Mouse (Mus musculus) spleen, adult 2 months (tissue): Measurements from ENCODE around the gene Timm8b. TPM values are rescaled to one million over a fixed set of nuclear protein-coding genes. Genes with fewer than 3 reads are reported as not detected.
A peak's percentile ranks its signal among the peaks of the same experiment; 100 is the strongest.

ENCODE experiments used
- DNase-seq, 2 experiments: peaks; one replicate each; pipeline versions ENCODE4 v3.0.0 to v3.0.0-alpha.2; 2012 to 2021; ENCODE audit warnings: low spot score in 2 of 2, low read depth in 1 of 2
- H3K27ac ChIP-seq: fragments of 200-500 bp; 2 replicates; pipeline ENCODE4 v1.5.1; 2012; ENCODE audit warnings: low read length, inconsistent platforms; ENCODE audit not compliant: insufficient read depth
- H3K27me3 ChIP-seq: fragments of 200-500 bp; 2 replicates; pipeline ENCODE4 v1.6.1; 2012; ENCODE audit warnings: mild to moderate bottlenecking, moderate library complexity, low read length, inconsistent platforms; ENCODE audit not compliant: control insufficient read depth, insufficient read depth
- H3K36me3 ChIP-seq: fragments of 200-500 bp; 2 replicates; pipeline ENCODE4 v1.6.1; 2012; ENCODE audit warnings: mild to moderate bottlenecking, low read length, inconsistent platforms; ENCODE audit not compliant: control insufficient read depth, insufficient read depth
- H3K4me1 ChIP-seq: fragments of 200-500 bp; 2 replicates; pipeline ENCODE4 v1.6.1; 2011; ENCODE audit warnings: inconsistent platforms; ENCODE audit not compliant: control insufficient read depth, insufficient read depth, insufficient read length
- H3K4me3 ChIP-seq: fragments of 200-500 bp; 2 replicates; pipeline ENCODE4 v1.5.1; 2011; ENCODE audit warnings: mild to moderate bottlenecking, inconsistent platforms; ENCODE audit not compliant: insufficient read depth, insufficient read length; ENCODE audit errors: extremely low read depth
- CTCF ChIP-seq: fragments of 200-500 bp; IDR thresholded peaks from 2 replicates; pipeline ENCODE4 v1.5.1; 2011; ENCODE audit warnings: mild to moderate bottlenecking, inconsistent platforms; ENCODE audit not compliant: insufficient read depth, insufficient read length, insufficient replicate concordance; ENCODE audit errors: extremely low read depth
- POLR2A ChIP-seq: fragments of 200-500 bp; IDR thresholded peaks from 2 replicates; pipeline ENCODE4 v1.6.1; 2011; ENCODE audit warnings: low read depth, low read length, inconsistent platforms
- WGBS: fragments of 180-500 bp; shearing (Covaris S2); methylation state at CpG from one replicate; pipeline ENCODE4 v1.1.7; 2018; 5-methylcytosine and 5-hydroxymethylcytosine counted together
- polyA plus RNA-seq: library from polyadenylated mRNA; depleted of rRNA; stranded (reverse); fragments of >200 nt; gene quantifications from 2 replicates; pipeline ENCODE4 v1.2.3, GENCODE M21; 2012; rRNA removed

Gene Timm8b
- 39.0 and 67.3 TPM in 2 replicates for polyA plus RNA-seq

DNA sequence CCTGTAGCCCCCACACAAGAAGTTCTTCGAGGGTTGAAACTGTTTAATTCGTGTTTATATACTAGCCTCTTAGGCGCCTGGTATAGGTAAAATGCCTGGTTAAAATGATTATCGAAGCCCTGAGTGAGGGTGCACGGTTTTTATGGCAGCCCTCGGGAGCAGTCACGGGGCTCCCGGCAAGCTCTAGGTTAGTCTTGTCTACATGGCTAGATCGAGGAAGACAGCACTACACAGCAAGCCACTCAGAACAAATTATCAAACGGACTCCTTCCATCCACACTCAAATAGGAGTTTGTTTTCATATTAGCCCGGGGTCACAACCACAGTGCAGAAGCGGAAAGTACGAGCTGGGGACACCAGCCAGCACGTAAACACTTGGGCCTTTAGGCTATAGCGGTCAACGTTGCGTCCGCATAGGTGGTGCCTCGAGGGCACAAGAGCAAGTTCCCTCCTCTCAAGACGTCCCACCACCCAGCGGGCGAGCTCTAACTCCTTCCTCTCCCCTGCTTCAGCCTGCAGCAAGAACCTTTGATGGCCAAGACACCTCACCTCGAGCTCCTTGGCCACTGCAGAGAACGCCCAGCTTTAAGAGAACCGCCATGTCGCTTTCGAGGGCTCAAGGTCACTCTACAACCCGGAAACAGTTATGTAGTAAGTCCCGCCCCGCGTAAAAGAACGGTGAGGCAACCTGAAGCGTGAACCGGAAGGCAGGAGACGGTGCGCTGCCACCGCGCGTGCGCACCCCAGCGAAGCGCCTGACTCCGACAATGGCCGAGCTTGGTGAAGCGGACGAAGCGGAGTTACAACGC is at the start of gene Timm8b, which contains the start of gene Sdhd:
TSS of gene Timm8b (plus strand) at position 722 of the 809 bp plus-strand sequence.
TSS of gene Sdhd (minus strand) at position 624 of the 809 bp plus-strand sequence.
- Histone ChIP-seq H3K4me3 (peak within 1 kb of the TSS; percentile 85), H3K4me1 (peaks cover 5% of the 10 kb centered on the region), H3K27ac (peak within 1 kb of the TSS; percentile 84), H3K27me3 (no peaks in the 10 kb centered on the region), H3K36me3 (peaks cover 15% of the 10 kb centered on the region)
- TF ChIP-seq CTCF = no peak
- TF ChIP-seq POLR2A = peak; percentile 62
- DNase-seq = peak; percentile 91 to 92
- WGBS = under 1% methylated on average over 48 of the region's 48 CpGs

DNA sequence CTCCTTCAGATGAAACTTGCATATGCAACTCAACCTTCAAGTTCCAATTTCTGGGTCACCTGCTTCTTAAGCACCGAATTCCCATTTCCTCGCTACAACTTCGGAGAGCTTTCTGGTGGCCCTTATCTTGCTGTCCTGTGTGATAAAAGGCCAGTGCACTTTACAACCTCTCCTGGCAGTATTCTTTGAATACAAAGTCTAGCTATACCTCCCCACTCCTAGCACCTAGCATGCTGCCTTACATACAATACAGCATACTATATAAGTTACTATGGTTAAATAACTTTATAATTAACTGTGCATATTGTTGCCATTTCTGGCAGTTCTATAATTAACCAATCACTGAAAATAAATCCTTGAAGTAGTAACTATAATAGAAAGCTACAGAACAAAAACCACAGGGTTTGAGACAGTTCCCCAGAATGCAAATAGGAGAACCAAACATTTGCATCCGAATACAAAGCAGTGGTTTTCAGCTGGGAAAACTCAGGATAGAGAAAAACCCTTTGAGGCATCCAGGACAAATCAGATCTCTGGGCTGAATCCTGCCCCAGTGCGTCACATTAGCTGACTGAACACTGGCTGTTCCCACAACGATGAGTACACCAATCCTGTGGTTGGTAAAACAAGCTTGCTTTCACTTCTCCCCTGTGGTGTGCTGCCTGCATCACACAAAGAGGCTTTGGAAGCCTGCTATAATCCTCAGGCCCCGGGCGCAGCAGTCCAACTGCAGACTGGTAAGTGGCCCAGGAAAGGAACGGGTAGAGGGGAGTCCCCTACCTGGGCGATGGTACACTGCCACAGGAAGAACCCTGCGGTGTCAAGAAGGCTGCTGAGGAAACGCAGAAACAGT is 49.2 kb upstream of the Timm8b start, which contains the start of gene Il18:
TSS of gene Il18 (plus strand) at position 587 of the 853 bp plus-strand sequence.
- Histone ChIP-seq H3K36me3 (no peaks in the 10 kb centered on the region), H3K4me1 (peaks cover 11% of the 10 kb centered on the region), H3K4me3 (peak within 1 kb of the TSS; percentile 40; the same call in 1 of the 2 replicates), H3K27me3 (no peaks in the 10 kb centered on the region), H3K27ac (peak within 1 kb of the TSS; percentile 64)
- DNase-seq = peak in 1 of 2 experiments; percentile 67
- TF ChIP-seq POLR2A (no peak), CTCF (no peak)
- WGBS = 25% methylated on average over 12 of the region's 12 CpGs

DNA sequence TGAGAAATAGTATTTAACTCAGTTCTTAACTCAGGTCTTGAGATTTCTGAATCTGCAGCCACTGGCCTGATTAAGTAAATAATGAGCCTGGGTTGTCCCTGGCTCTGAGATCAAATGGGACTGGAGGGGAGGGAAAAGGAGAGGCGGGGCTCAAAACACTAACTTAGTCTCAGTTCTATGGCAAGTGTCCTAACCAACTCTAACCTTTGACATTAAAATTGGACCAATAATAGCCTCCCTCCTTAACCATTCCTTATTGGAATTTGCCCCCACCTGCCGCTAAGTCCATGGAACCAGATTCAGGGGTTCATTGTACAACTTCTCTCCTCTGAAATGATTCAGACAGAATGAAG is 48.6 kb upstream of the Timm8b start, which contains the start of gene Bco2:
TSS of gene Bco2 (minus strand) at position 88 of the 353 bp plus-strand sequence.
- H3K27ac ChIP-seq = peak within 1 kb of the TSS; percentile 64
- H3K4me1 ChIP-seq = peaks cover 11% of the 10 kb centered on the region
- H3K36me3 ChIP-seq = no peaks in the 10 kb centered on the region
- WGBS = 52% methylated on average over 2 of the region's 2 CpGs
- peak within 1 kb of the TSS; percentile 40; the same call in 1 of the 2 replicates for H3K4me3 ChIP-seq
- no peak for TF ChIP-seq POLR2A
- no peak for TF ChIP-seq CTCF
- H3K27me3 ChIP-seq = no peaks in the 10 kb centered on the region
- DNase-seq = no peak

DNA sequence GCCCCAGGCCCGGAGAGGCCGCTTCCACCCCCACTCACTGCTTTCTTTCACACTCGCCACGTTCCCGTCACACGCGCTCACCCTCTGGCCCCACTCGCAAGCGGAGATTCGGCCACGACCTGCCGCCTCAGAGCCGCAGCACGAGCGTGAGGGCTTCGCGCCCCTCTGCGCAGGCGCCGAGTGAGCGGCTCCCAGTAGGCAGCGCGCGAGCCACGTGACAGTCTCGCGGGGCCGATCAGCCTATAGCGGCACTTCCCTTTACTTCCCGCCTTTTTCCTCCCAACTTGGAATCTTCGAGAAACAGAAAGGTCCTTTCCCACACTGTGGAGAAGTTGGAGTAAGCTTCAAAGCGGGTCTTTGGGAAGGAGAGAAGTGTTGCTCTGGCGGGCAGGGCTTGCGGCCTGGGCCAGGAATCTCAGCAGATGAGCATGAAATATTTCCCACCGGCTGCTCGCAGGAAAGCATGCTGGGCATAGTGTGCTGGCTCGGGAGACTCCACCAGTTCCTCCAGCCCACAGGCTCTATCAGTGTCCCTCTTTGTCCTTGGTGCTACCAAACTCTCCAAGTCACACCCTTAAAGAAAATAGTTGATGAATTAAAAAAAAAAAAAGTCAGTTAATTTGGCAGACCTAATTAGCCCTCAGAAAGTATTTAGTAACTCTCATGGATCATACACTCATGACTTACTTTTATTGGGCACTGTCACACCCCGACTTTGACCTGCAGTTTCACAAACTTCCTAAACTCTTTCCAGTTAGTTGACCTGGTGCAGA is 42.4 kb upstream of the Timm8b start, which contains the start of gene Tex12:
TSS of gene Tex12 (minus strand) at position 181 of the 773 bp plus-strand sequence.
- no peak within 1 kb of the TSS for H3K4me3 ChIP-seq
- no peak for DNase-seq
- H3K36me3 ChIP-seq = no peaks in the 10 kb centered on the region
- 95% methylated on average over 38 of the region's 38 CpGs for WGBS
- no peaks in the 10 kb centered on the region for H3K27me3 ChIP-seq
- no peak within 1 kb of the TSS for H3K27ac ChIP-seq
- H3K4me1 ChIP-seq = no peaks in the 10 kb centered on the region
- TF ChIP-seq POLR2A (no peak), CTCF (no peak)

DNA sequence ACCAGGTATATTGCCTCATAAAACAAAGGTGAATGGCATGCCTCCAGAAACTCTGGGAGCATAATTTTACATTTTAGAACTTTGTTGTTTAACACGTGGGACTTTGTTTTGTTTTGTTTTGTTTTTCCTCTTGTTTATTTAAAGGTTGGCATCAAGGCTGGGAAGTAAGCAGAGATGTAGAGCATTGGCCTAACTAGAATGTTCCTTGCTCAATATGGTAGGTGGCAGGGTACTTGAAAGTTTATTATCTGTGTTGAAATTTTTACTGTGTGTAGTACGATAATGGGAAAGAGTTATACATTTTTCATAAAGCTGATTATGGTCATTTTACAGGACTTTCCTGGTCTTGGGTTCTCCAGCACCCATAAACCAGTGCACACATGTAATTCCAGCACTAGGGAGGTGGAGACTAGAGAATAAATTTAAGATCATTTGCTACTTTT is 41.8 kb upstream of the Timm8b start:
- DNase-seq = no peak
- Histone ChIP-seq H3K4me1 (no peaks in the 10 kb centered on the region), H3K27ac (no peak overlapping the region), H3K36me3 (no peaks in the 10 kb centered on the region), H3K27me3 (no peaks in the 10 kb centered on the region), H3K4me3 (no peak overlapping the region)
- TF ChIP-seq POLR2A (no peak), CTCF (no peak)
- WGBS = 84% methylated on average over 2 of the region's 2 CpGs

DNA sequence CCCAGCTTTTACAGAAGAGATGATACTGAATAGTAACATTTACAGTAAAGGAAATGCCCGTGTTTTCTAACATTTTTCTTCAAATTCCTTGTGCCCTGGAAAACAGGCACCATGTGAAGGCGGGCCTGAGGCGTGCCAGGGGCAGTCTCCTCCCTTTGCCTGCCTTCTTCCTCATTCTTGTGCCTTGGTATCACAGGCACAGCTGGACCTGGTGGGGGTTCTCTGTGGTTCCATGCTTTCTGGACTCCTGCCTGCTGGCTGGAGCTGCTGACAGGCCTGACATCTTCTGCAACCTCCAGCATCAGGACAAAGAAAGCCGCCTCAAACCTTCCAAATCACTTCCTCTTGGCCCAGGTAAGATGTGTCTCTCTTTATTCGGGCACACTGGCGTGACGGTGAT is 38.5 kb upstream of the Timm8b start:
- Histone ChIP-seq H3K4me3 (no peak overlapping the region), H3K27ac (no peak overlapping the region), H3K4me1 (no peaks in the 10 kb centered on the region), H3K27me3 (no peaks in the 10 kb centered on the region), H3K36me3 (no peaks in the 10 kb centered on the region)
- WGBS = 77% methylated on average over 7 of the region's 7 CpGs
- no peak for DNase-seq
- TF ChIP-seq CTCF (no peak), POLR2A (no peak)
